Mouse (Mus musculus) lung, embryonic 15.5 days (tissue): ENCODE measurements around the gene Rassf3. TPM values are rescaled to one million over a fixed set of nuclear protein-coding genes. Genes with fewer than 3 reads are reported as not detected.

ENCODE experiments used
- ATAC-seq: fragments of 200-750 bp; cut with Nextera tagmentation; 2 replicates; pipeline ENCODE4 v1.8.0; 2017; ENCODE audit warnings: moderate number of reproducible peaks, borderline replicate concordance; ENCODE audit not compliant: low FRiP score, low TSS enrichment; ENCODE audit errors: extremely low read depth
- H3K27ac ChIP-seq: fragments of 300-500 bp; sonication (generic); 2 replicates; pipeline ENCODE4 v1.5.1; 2015; ENCODE audit warnings: moderate library complexity, mild to moderate bottlenecking, inconsistent platforms
- H3K27me3 ChIP-seq: fragments of 300-500 bp; sonication (generic); 2 replicates; pipeline ENCODE4 v1.6.1; 2015; ENCODE audit warnings: inconsistent platforms
- H3K36me3 ChIP-seq: fragments of 300-500 bp; sonication (generic); 2 replicates; pipeline ENCODE4 v1.6.1; 2015; ENCODE audit warnings: inconsistent platforms
- H3K4me1 ChIP-seq: fragments of 300-500 bp; sonication (generic); 2 replicates; pipeline ENCODE4 v1.6.1; 2015; ENCODE audit warnings: inconsistent platforms
- H3K4me2 ChIP-seq: fragments of 300-500 bp; sonication (generic); 2 replicates; pipeline ENCODE4 v1.6.1; 2015; ENCODE audit warnings: inconsistent platforms, mild to moderate bottlenecking, moderate library complexity
- H3K4me3 ChIP-seq: fragments of 300-500 bp; sonication (generic); 2 replicates; pipeline ENCODE4 v1.5.1; 2015; ENCODE audit warnings: mild to moderate bottlenecking, inconsistent platforms
- H3K9ac ChIP-seq: fragments of 300-500 bp; sonication (generic); 2 replicates; pipeline ENCODE4 v1.6.1; 2015; ENCODE audit warnings: inconsistent platforms
- H3K9me3 ChIP-seq: fragments of 300-500 bp; sonication (generic); 2 replicates; pipeline ENCODE4 v1.6.1; 2016; ENCODE audit warnings: inconsistent platforms
- WGBS: fragments of 180-500 bp; shearing (Covaris S2); methylation state at CpG from one replicate; pipeline ENCODE4 v1.1.7; 2015; 5-methylcytosine and 5-hydroxymethylcytosine counted together
- polyA plus RNA-seq: library from polyadenylated mRNA; unstranded; fragments of >200 nt; fragmentation: Nextera tagmentation; extraction: Ambion mirVana; gene quantifications from 2 replicates; pipeline ENCODE4 v1.2.1, GENCODE M21; 2015

The Rassf3 gene
- polyA plus RNA-seq, 1 experiment from 2014 or later = 20.8 TPM

DNA sequence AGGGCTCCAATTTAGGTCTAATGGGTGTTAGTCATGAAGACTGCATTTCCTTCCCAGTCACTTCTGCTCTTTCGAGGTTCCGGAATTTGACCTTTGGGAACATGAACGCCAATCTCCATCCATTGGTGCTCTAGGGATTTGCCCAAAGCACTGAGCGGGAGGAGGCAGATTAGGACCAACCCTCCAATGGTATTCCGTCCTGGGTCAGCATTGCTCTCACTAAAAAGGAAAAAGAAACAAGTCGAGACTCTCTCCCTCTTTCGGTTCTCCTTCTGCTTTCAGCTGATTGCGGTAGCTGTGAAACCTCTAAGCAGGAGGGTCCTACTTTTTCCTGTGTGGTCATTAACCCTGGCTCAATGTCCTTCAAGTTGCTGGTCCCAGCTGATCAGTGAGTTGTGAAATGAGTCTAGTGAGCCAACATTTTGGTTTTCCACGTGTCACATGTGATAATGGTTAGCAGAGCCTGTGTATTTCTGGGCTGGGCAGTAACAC is 110.3 kb downstream of the Rassf3 start:
- H3K27ac ChIP-seq = no peak overlapping the region

DNA sequence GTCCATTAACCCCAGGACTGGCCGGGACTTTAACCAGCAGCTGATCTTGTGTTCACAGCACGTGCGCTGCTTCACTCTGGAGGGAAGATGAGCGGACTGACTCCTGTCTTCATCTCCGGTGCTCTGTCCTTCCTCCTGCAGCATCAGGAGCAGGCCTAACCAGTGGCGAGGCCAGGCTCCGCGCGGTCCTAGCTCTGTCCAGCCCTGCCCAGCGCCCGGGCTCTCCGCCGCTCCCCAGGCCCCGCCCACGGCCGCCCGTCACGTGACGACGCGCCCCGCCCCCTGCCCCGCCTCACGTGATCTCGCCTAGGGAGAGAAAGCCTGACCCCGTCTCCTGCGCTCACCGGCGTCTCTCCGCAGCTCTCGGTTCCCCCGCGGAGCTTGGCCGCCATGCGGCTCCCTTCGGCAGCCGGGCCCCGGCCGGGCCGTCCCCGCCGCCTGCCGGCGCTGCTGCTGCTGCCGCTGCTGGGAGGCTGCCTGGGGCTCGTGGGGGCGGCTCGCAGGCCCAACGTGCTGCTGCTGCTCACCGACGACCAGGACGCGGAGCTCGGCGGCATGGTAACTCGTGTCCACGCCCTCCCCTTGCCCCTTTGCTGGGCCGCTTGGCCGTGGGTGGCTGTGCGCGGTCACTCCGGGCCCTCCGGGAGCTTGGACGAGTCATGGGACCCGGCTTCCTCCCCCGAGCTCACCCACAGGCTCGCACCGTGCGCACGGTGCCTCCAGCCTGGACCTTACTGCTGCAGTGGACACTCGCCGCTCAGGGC is 111.2 kb downstream of the Rassf3 start, which contains the start of gene Gns:
Gene Gns (plus strand): TSS at position 290 of the 764 bp plus-strand sequence.
- peaks cover 22% of the 10 kb centered on the region for H3K4me1 ChIP-seq
- peak within 1 kb of the TSS; percentile 96 for H3K4me3 ChIP-seq
- H3K27ac ChIP-seq = peak within 1 kb of the TSS; percentile 66
- peak within 1 kb of the TSS; percentile 80 for H3K9ac ChIP-seq
- peak; percentile 97 for ATAC-seq
- H3K27me3 ChIP-seq = no peaks in the 10 kb centered on the region
- H3K9me3 ChIP-seq = no peaks in the 10 kb centered on the region
- under 1% methylated on average over 68 of the region's 72 CpGs for WGBS
- peaks cover 2% of the 10 kb centered on the region; the same call in 1 of the 2 replicates for H3K36me3 ChIP-seq
- peak within 1 kb of the TSS; percentile 88 for H3K4me2 ChIP-seq

More for the DNA sequence above, 110.3 kb downstream of the Rassf3 start:
- 15% methylated on average over 9 of the region's 9 CpGs for WGBS
- H3K4me1 ChIP-seq = peaks cover 22% of the 10 kb centered on the region
- peak overlapping the region; percentile 96 for H3K4me3 ChIP-seq
- H3K9me3 ChIP-seq = no peaks in the 10 kb centered on the region
- H3K4me2 ChIP-seq = peak overlapping the region; percentile 88
- no peak for ATAC-seq
- H3K9ac ChIP-seq = peak overlapping the region; percentile 80
- H3K36me3 ChIP-seq = peaks cover 10% of the 10 kb centered on the region; the same call in 1 of the 2 replicates
- no peaks in the 10 kb centered on the region for H3K27me3 ChIP-seq

DNA sequence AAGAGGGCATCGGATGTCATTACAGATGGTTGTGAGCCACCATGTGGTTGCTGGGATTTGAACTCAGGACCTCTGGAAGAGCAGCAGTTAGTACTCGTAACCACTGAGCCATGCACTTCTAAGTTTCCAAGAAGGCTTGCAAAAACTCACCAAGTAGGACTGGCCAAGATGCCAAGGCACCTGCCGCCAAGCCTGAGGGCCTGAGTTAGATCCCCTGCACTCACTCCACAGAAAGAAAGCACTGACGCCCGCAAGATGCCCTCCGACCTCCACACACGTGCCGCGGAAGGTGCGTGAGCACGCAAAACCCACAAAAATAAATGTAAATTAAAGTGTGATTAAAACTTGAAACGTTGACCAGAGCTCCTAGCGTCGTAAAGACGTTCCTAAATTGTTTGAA is 111.8 kb downstream of the Rassf3 start:
- Histone ChIP-seq H3K27ac (no peak overlapping the region), H3K36me3 (no peaks in the 10 kb centered on the region), H3K27me3 (no peaks in the 10 kb centered on the region), H3K4me1 (peaks cover 22% of the 10 kb centered on the region), H3K4me2 (peak overlapping the region; percentile 88), H3K9ac (no peak overlapping the region), H3K9me3 (no peaks in the 10 kb centered on the region), H3K4me3 (peak overlapping the region; percentile 96)
- no peak for ATAC-seq
- 22% methylated on average over 15 of the region's 15 CpGs for WGBS

DNA sequence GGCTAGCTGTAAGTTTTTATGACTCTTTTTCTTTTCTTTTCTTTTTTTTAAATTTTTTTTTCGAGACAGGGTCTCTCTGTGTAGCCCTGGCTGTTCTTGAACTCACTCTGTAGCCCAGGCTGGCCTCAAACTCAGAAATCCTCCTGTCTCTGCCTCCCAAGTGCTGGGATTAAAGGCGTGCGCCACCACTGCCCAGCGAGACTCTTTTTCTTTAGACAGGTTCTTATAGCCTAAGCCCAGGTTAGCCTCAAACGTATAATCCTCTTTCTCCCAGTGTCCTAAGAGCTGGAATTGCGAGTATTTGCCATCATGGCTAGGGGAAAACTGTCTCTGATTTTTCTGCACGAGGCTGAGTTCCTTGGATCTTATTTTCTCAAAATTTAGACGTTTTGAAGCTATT is 112.9 kb downstream of the Rassf3 start:
- 77% methylated on average over 8 of the region's 8 CpGs for WGBS
- no peaks in the 10 kb centered on the region for H3K27me3 ChIP-seq
- no peaks in the 10 kb centered on the region for H3K36me3 ChIP-seq
- no peak overlapping the region for H3K4me2 ChIP-seq
- no peak overlapping the region for H3K9ac ChIP-seq
- no peak for ATAC-seq
- H3K27ac ChIP-seq = no peak overlapping the region
- no peak overlapping the region for H3K4me3 ChIP-seq
- peaks cover 22% of the 10 kb centered on the region for H3K4me1 ChIP-seq
- no peaks in the 10 kb centered on the region for H3K9me3 ChIP-seq

- ATAC-seq = no peak
- Histone ChIP-seq H3K4me2 (no peak overlapping the region), H3K27me3 (no peaks in the 10 kb centered on the region), H3K4me1 (peaks cover 5% of the 10 kb centered on the region; the same call in 1 of the 2 replicates), H3K4me3 (no peak overlapping the region), H3K9me3 (no peaks in the 10 kb centered on the region), H3K27ac (no peak overlapping the region), H3K36me3 (no peaks in the 10 kb centered on the region), H3K9ac (no peak overlapping the region)
- WGBS = 89% methylated on average over 2 of the region's 2 CpGs
Observed at GRCm38 (mm10) chr10:121360358-121360757, 115.8 kb downstream of the Rassf3 start.

Other genes with a start within 250 kb of the Rassf3 start
- 2.8 and 3.5 TPM in 2 replicates for gene Tbc1d30, start 125.1 kb downstream of the Rassf3 start, polyA plus RNA-seq
- 35.5 and 36.4 TPM in 2 replicates for gene Gns, start 111.3 kb downstream of the Rassf3 start, polyA plus RNA-seq
- gene Tbk1, start 110.4 kb upstream of the Rassf3 start, polyA plus RNA-seq = 34.4 and 36.7 TPM in 2 replicates
- 48.9 and 59.7 TPM in 2 replicates for gene Xpot, start 150.0 kb upstream of the Rassf3 start, polyA plus RNA-seq
- 0.57 and 0.72 TPM in 2 replicates for gene D930020B18Rik, start 165.2 kb upstream of the Rassf3 start, polyA plus RNA-seq